Mouse (Mus musculus): ENCODE measurements around the gene Ipo11. TPM values are rescaled to one million over a fixed set of nuclear protein-coding genes. Genes with fewer than 3 reads are reported as not detected.

The Ipo11 gene
- 41.1 and 43.5 TPM in 2 replicates for polyA plus RNA-seq (2015; fragmentation: Nextera tagmentation; extraction: Ambion mirVana)

DNA sequence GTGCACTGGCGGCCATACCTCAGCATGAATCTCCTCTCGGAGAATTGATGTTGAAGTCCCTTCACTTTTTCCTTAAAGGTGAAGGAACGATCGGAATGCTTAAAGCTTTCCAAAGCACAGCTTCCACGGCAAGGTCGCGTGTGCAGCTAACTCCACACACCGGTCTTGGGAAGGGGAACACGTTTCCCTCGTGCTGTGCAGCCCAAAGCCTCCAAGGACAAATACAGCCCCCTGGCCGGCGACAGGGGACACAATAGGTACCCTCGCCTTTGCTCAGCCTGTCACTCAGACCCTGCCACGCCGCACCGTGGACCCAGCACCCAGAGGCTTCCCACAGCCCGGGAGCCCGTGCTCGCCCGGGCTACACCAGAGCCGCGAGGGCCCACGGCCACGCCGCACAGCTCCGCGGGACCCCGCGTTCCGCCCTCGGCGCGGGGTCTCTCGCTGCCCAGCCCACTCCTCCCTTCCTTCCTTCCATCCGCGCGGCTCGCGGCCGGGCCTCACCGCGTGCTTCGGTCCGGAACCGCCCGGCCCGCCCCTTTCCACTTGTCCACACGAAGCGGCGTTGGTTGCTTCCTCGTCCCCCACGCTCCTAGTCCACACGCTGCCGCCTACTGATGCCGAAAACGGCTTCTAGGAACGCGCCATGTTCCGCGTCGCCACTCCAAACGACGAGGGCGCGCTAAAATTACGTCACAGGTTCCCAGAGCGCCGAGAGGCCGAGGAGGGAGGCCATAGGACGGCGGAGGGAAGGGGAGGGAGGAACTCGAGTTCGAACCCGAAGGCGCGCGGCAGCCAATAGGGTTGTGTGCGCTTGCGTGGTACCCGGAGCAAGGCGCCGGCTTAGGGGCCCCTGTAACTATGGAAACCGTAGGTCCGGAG lies at the start of gene Ipo11:
Ipo11 (minus strand) TSS at position 703 of the 882 bp plus-strand sequence.
- H3K9me3 ChIP-seq = no peaks in the 10 kb centered on the region
- peak; percentile 99 for ATAC-seq
- peak within 1 kb of the TSS; percentile 89 for H3K9ac ChIP-seq (replicated peaks)
- H3K27ac ChIP-seq = peak within 1 kb of the TSS; percentile 85
- no peaks in the 10 kb centered on the region for H3K27me3 ChIP-seq
- under 1% methylated on average over 84 of the region's 84 CpGs for WGBS
- H3K4me3 ChIP-seq (replicated peaks) = peak within 1 kb of the TSS; percentile 96
- peaks cover 14% of the 10 kb centered on the region for H3K4me1 ChIP-seq (replicated peaks)
- H3K4me2 ChIP-seq (replicated peaks) = peak within 1 kb of the TSS; percentile 78
- H3K36me3 ChIP-seq = no peaks in the 10 kb centered on the region

DNA sequence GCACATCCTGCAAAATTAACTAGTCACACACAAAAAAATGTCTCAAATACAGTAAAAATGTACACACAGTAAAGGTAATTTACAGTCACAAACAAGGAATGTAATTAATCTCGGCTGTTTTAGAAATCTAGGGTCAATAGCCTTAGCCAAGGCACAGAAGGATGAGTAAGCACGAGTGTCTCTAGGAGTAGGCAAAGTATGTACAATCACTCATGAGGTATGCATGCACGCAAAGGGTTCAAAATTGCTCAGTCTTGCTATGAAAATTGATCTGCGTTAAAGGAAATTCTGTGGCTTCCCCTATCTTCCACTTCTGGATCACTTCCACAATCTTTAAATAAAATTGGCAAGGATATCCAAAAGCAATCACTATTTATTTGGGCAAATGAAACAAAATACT lies 24.7 kb upstream of the Ipo11 start:
- no peak for ATAC-seq
- H3K9ac ChIP-seq (replicated peaks) = no peak overlapping the region
- H3K4me2 ChIP-seq (replicated peaks) = no peak overlapping the region
- no peaks in the 10 kb centered on the region for H3K27me3 ChIP-seq
- no peaks in the 10 kb centered on the region for H3K4me1 ChIP-seq (replicated peaks)
- H3K9me3 ChIP-seq = no peaks in the 10 kb centered on the region
- WGBS = 96% methylated on average over 4 of the region's 4 CpGs
- H3K36me3 ChIP-seq = peaks cover 46% of the 10 kb centered on the region
- no peak overlapping the region for H3K27ac ChIP-seq
- no peak overlapping the region for H3K4me3 ChIP-seq (replicated peaks)

GRCm38 (mm10) chr13:106960557-106960956 lies 23.8 kb upstream of the Ipo11 start:
- Histone ChIP-seq H3K27ac (no peak overlapping the region), H3K4me1 (replicated peaks) (no peaks in the 10 kb centered on the region), H3K9ac (replicated peaks) (no peak overlapping the region), H3K36me3 (peaks cover 51% of the 10 kb centered on the region), H3K4me2 (replicated peaks) (no peak overlapping the region), H3K9me3 (no peaks in the 10 kb centered on the region), H3K27me3 (no peaks in the 10 kb centered on the region), H3K4me3 (replicated peaks) (no peak overlapping the region)
- WGBS = 90% methylated on average over 3 of the region's 3 CpGs
- no peak for ATAC-seq

DNA sequence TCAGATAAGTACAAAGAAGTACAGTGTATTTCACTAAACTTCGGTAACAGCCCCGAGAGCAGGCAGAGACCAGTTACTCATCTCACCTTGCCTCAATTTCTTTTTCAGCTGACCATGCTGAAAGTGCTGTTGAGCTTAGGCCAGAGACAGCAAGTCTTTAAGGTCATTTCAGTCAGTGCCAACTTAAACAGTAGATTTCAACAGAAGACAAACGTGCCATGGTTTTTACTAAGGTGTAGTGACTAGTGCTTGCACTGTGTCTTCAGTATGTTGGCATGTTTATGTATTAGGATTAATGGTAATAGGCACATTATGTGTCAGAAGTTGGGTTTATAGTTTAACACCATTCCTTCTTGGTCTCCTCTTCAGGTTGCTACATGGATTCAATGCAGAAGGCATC lies 21.5 kb upstream of the Ipo11 start:
- Histone ChIP-seq H3K27ac (no peak overlapping the region), H3K4me3 (replicated peaks) (no peak overlapping the region), H3K36me3 (peaks cover 56% of the 10 kb centered on the region), H3K9ac (replicated peaks) (no peak overlapping the region), H3K9me3 (no peaks in the 10 kb centered on the region), H3K4me1 (replicated peaks) (no peaks in the 10 kb centered on the region), H3K4me2 (replicated peaks) (no peak overlapping the region), H3K27me3 (no peaks in the 10 kb centered on the region)
- 91% methylated on average over 3 of the region's 3 CpGs for WGBS
- ATAC-seq = no peak

GRCm38 (mm10) chr13:106957554-106957953 lies 20.8 kb upstream of the Ipo11 start:
- peaks cover 54% of the 10 kb centered on the region for H3K36me3 ChIP-seq
- WGBS = 95% methylated on average over 4 of the region's 4 CpGs

GRCm38 (mm10) chr13:106954880-106955279 lies 18.1 kb upstream of the Ipo11 start:
- no peaks in the 10 kb centered on the region for H3K27me3 ChIP-seq
- H3K9me3 ChIP-seq = no peaks in the 10 kb centered on the region
- no peak overlapping the region for H3K4me3 ChIP-seq (replicated peaks)
- WGBS = 96% methylated on average over 3 of the region's 3 CpGs
- H3K36me3 ChIP-seq = peaks cover 57% of the 10 kb centered on the region
- H3K4me2 ChIP-seq (replicated peaks) = no peak overlapping the region
- no peaks in the 10 kb centered on the region for H3K4me1 ChIP-seq (replicated peaks)
- no peak overlapping the region for H3K9ac ChIP-seq (replicated peaks)
- ATAC-seq = no peak
- no peak overlapping the region for H3K27ac ChIP-seq

More at GRCm38 (mm10) chr13:106957554-106957953, 20.8 kb upstream of the Ipo11 start:
- Histone ChIP-seq H3K4me2 (replicated peaks) (no peak overlapping the region), H3K27me3 (no peaks in the 10 kb centered on the region), H3K9me3 (no peaks in the 10 kb centered on the region), H3K27ac (no peak overlapping the region), H3K9ac (replicated peaks) (no peak overlapping the region), H3K4me1 (replicated peaks) (no peaks in the 10 kb centered on the region), H3K4me3 (replicated peaks) (no peak overlapping the region)
- ATAC-seq = no peak

DNA sequence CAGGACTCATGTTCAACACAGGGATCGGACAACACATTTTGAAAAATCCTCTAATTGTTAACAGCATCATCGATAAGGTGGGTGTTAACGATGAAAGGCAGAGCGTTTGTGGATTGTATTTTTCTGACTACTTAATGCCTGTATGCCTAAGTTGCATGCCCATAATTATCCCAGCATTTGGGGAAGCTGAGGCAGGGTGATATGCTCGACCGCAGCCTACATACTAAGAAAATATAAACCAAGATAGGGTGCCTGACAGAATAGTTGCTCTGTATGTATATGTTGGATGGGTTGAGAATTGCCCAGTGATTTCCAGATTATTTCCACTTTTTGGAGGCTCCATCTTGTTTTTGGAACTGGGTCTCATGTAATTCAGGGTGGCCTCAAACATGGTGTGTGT lies 10.8 kb upstream of the Ipo11 start:
- Histone ChIP-seq H3K9me3 (no peaks in the 10 kb centered on the region), H3K4me1 (replicated peaks) (peaks cover 19% of the 10 kb centered on the region), H3K9ac (replicated peaks) (peak overlapping the region; percentile 90), H3K36me3 (peaks cover 24% of the 10 kb centered on the region), H3K4me2 (replicated peaks) (peak overlapping the region; percentile 73), H3K4me3 (replicated peaks) (peak overlapping the region; percentile 73), H3K27me3 (no peaks in the 10 kb centered on the region), H3K27ac (no peak overlapping the region)
- peak; percentile 2; the same call in 1 of the 2 replicates for ATAC-seq
- WGBS = 7% methylated on average over 6 of the region's 6 CpGs

DNA sequence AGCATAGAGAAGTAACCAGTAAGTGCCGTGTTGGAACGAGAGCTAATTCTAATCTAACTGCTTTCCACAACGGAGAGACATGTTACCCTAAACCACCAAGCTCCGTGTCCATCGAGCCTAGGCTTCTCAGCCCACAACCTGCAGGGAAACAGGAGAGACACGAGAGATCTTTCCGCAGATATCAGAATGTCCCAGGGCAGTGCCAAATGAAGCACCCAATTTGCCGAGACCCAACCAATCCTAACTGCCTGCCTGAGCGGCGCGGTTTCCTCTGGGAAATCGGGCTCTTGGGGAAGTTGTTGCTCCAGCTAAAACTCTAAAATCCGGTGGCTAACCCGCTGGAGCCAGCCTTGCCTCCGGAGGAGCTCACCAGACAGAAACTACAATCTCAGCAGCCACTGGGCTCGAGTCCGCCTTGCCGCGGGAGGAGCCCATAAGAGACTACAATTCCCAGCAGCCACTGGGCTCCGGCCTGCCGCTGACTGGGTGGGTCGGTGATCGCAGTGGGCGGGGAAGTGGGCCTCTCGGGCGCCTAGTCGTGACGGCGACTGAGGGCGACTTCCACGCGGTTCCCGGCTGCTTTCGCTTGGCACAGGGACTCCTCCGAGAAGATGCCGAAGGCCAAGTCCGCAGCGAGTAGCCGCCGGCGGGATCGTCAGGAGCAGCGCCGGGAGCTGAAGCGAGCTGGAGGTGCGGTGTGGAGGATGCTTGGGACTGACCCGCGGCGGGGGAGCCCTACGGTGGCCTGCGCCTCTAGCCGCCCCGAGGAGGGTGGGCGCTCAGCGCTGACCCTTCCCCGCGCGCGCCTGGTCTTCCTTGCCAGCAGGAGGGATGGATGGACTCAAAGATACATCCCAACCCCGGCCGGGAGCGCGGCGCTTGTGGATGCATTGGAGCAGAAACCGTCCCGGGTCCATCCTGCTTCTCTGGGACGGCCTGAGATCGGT lies 10.1 kb upstream of the Ipo11 start, which contains the start of gene Dimt1:
Dimt1 (plus strand) TSS at position 534 of the 947 bp plus-strand sequence.
- peak; percentile 99 for ATAC-seq
- Histone ChIP-seq H3K4me2 (replicated peaks) (peak within 1 kb of the TSS; percentile 73), H3K4me1 (replicated peaks) (peaks cover 19% of the 10 kb centered on the region), H3K27me3 (no peaks in the 10 kb centered on the region), H3K27ac (peak within 1 kb of the TSS; percentile 78), H3K36me3 (peaks cover 17% of the 10 kb centered on the region), H3K4me3 (replicated peaks) (peak within 1 kb of the TSS; percentile 73), H3K9me3 (no peaks in the 10 kb centered on the region), H3K9ac (replicated peaks) (peak within 1 kb of the TSS; percentile 90)
- under 1% methylated on average over 68 of the region's 68 CpGs for WGBS

- H3K9ac ChIP-seq (replicated peaks) = no peak overlapping the region
- peaks cover 19% of the 10 kb centered on the region for H3K4me1 ChIP-seq (replicated peaks)
- 84% methylated on average over 9 of the region's 9 CpGs for WGBS
- no peaks in the 10 kb centered on the region for H3K9me3 ChIP-seq
- no peaks in the 10 kb centered on the region for H3K27me3 ChIP-seq
- no peak overlapping the region for H3K27ac ChIP-seq
- H3K36me3 ChIP-seq = peaks cover 13% of the 10 kb centered on the region
- no peak overlapping the region for H3K4me2 ChIP-seq (replicated peaks)
- ATAC-seq = no peak
- H3K4me3 ChIP-seq (replicated peaks) = no peak overlapping the region
Observed at GRCm38 (mm10) chr13:106945518-106945917, 8.8 kb upstream of the Ipo11 start.

GRCm38 (mm10) chr13:106942721-106943120 lies 6.0 kb upstream of the Ipo11 start:
- WGBS = 89% methylated on average over 1 of the region's 1 CpGs
- Histone ChIP-seq H3K9me3 (no peaks in the 10 kb centered on the region), H3K4me1 (replicated peaks) (peaks cover 3% of the 10 kb centered on the region), H3K4me3 (replicated peaks) (no peak overlapping the region), H3K27ac (no peak overlapping the region), H3K36me3 (no peaks in the 10 kb centered on the region), H3K27me3 (no peaks in the 10 kb centered on the region), H3K4me2 (replicated peaks) (no peak overlapping the region), H3K9ac (replicated peaks) (no peak overlapping the region)
- ATAC-seq = no peak

DNA sequence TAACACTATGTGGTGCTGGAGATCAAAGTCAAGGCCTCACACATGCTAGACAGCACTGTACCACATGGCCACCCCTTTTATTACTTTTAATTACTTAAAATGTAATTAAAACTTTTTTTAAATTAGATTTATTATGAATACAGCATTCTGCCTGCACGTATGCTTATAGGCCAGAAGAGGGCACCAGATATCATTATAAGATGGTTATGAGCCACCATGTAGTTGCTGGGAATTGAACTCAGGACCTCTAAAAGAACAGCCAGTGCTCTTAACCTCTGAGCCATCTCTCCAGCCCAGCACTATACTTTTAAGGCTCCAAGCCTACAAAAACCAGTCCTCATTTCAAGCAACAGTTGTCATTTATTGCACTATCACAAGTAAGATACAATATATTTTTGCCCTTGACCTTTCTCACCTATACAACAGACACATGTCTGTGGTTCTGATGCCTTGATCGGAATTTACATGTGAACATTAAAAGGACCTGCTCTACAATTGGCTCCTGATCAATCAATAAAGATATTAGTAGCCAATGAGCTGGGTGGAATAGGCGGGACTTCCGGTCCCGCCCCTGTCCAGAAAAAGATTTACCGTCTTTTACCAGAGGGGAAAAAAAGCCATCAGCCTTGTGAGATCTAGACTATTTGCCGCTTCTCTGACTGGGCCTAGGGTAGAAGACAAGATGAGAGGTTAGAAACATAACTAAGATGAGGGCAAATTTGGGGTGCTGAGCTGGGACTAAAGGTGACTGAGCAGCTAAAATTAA lies 4.6 kb upstream of the Ipo11 start:
- H3K27ac ChIP-seq = no peak overlapping the region
- H3K4me1 ChIP-seq (replicated peaks) = no peaks in the 10 kb centered on the region; the same call in 1 of the 2 replicates
- H3K36me3 ChIP-seq = no peaks in the 10 kb centered on the region
- peak overlapping the region; percentile 27 for H3K4me2 ChIP-seq (replicated peaks)
- peak overlapping the region; percentile 23 for H3K4me3 ChIP-seq (replicated peaks)
- H3K27me3 ChIP-seq = no peaks in the 10 kb centered on the region
- no peak overlapping the region for H3K9ac ChIP-seq (replicated peaks)
- 21% methylated on average over 7 of the region's 7 CpGs for WGBS
- no peak for ATAC-seq
- no peaks in the 10 kb centered on the region for H3K9me3 ChIP-seq

All from midbrain, embryonic 13.5 days (tissue).